Mouse (Mus musculus) megakaryocyte, embryonic 14.5 days (primary cell): ENCODE results near the gene Nacc1. TPM values are rescaled to one million over a fixed set of nuclear protein-coding genes. Genes with fewer than 3 reads are reported as not detected.

Source experiments
- H3K27me3 ChIP-seq: replicated peaks from 2 replicates; pipeline ENCODE3; 2012; ENCODE audit warnings: inconsistent platforms
- H3K36me3 ChIP-seq: replicated peaks from 2 replicates; pipeline ENCODE3; 2012; ENCODE audit warnings: low read length, inconsistent platforms, mixed read lengths
- H3K4me1 ChIP-seq: 2 replicates; pipeline ENCODE4 v1.6.1; 2012; ENCODE audit warnings: inconsistent platforms
- H3K4me3 ChIP-seq: replicated peaks from 2 replicates; pipeline ENCODE3; 2012; ENCODE audit warnings: moderate library complexity, mild to moderate bottlenecking, inconsistent platforms
- H3K9me3 ChIP-seq: 2 replicates; pipeline ENCODE4 v1.6.1; 2012; ENCODE audit warnings: inconsistent platforms
- FLI1 ChIP-seq: IDR thresholded peaks from 2 replicates; pipeline ENCODE4 v1.6.1; 2012; ENCODE audit warnings: low read length, inconsistent platforms, mixed read lengths
- GATA1 ChIP-seq: IDR thresholded peaks from 3 replicates; pipeline ENCODE4 v1.6.1; 2012; ENCODE audit warnings: mixed read lengths, low read length, inconsistent platforms, borderline replicate concordance
- polyA plus RNA-seq: library from polyadenylated mRNA; stranded (reverse); fragments of >175 nt; gene quantifications from 2 replicates; pipeline ENCODE4 v1.2.3, GENCODE M21; 2012; ENCODE audit warnings: low replicate concordance; ENCODE audit not compliant: insufficient read depth

Gene Nacc1
- polyA plus RNA-seq, 1 experiment = 144 TPM

- TF ChIP-seq GATA1 (no peak), FLI1 (peak; percentile 100)
- Histone ChIP-seq H3K27me3 (no peaks in the 10 kb centered on the region), H3K36me3 (peaks cover 80% of the 10 kb centered on the region), H3K4me1 (peaks cover 73% of the 10 kb centered on the region), H3K9me3 (no peaks in the 10 kb centered on the region), H3K4me3 (peak overlapping the region; percentile 84)
Observed at GRCm38 (mm10) chr8:84699861-84700322, 12.2 kb upstream of the Nacc1 start.

DNA sequence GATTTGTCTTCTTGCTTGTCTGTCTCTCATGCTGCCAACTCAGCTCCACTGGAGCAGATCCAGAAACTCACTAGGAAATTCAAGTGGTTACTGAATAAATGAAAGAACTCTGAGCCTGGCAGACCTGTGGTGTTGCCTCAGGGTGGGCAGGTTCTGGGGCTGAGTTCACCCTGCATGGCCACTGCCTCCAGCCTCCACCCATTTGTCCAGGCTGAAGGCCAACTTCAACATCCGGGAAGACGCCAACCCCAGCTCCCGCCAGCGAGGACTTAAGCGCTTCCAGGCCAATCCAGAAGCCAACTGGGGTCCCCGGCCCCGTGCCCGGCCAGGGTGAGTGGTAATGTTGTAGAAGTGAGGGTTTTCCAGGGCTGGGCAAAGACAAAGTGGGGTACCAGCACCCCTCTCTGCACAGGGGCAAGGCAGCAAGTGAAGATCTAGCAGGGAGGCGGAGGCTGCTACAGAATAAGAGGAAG, 11.3 kb upstream of the Nacc1 start:
- Histone ChIP-seq H3K9me3 (no peaks in the 10 kb centered on the region), H3K36me3 (peaks cover 80% of the 10 kb centered on the region), H3K4me1 (peaks cover 68% of the 10 kb centered on the region), H3K4me3 (peak overlapping the region; percentile 84), H3K27me3 (no peaks in the 10 kb centered on the region)
- TF ChIP-seq FLI1 (no peak), GATA1 (no peak)

GRCm38 (mm10) chr8:84698288-84698687, 10.6 kb upstream of the Nacc1 start:
- H3K36me3 ChIP-seq = peaks cover 80% of the 10 kb centered on the region
- no peaks in the 10 kb centered on the region for H3K27me3 ChIP-seq
- peak overlapping the region; percentile 28 for H3K4me3 ChIP-seq
- peaks cover 67% of the 10 kb centered on the region for H3K4me1 ChIP-seq
- no peaks in the 10 kb centered on the region for H3K9me3 ChIP-seq
- TF ChIP-seq FLI1 = no peak

DNA sequence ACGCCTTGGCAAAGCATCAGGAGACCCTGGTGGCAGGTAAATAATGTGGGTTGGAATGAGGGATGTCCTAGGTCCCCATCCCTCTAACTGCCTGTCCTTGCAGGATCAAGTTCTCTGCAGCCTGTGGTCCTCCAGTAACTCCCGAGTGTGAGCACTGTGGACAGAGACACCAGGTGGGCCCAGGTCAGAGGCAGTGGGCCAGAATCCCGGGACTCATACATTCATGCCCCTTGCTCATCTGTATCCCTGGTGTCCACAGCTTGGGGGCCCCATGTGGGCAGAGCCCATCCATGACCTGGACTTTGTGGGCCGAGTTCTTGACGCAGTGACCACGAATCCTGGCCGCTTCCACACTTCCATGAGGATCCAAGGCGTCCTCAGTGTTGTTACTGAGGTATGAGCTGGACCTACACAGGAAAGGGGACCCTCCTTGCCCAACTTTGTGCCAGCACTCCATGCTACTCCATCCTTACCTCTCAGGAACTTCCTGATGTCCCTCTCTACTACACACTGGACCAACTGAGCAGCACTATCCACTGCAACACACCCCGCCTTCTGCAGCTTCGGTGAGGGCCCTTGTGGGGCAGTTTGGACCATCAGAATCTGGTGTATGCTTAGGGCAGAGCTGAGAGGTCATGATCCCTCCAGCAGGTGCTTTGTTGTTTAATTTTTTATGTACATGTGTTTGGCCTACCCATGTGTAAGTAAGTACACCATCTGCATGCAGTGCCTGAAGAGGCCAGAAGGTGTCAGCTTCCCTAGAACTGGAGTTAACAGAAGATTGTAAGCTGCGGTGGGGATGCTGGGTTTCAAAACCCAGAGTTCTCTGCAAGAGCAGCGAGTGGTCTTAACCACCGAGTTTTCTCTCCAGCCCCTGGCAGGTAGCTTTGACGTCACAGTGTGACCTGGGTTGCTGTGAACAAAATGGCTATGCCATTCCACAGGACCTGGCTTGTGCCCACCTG, 9.8 kb upstream of the Nacc1 start:
- Histone ChIP-seq H3K36me3 (peaks cover 80% of the 10 kb centered on the region), H3K27me3 (no peaks in the 10 kb centered on the region), H3K4me3 (no peak overlapping the region), H3K4me1 (peaks cover 67% of the 10 kb centered on the region), H3K9me3 (no peaks in the 10 kb centered on the region)
- TF ChIP-seq FLI1 = no peak
- no peak for TF ChIP-seq GATA1

DNA sequence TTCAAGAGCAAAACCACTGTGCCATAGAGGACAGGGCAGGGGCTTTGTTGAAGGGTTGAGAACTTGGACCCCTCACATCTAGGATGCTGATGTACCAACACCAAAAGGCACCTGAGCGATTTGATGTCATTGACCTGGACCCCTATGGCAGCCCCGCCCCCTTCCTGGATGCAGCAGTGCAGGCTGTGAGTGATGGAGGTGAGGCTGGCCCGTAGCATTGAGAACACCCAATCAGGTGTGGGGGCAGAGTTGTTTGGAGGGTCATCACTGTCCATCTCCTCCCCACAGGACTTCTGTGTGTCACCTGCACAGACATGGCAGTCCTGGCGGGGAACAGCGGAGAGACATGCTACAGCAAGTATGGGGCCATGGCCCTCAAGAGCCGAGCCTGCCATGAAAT, 7.5 kb upstream of the Nacc1 start:
- no peak for TF ChIP-seq GATA1
- no peak for TF ChIP-seq FLI1
- peaks cover 71% of the 10 kb centered on the region for H3K4me1 ChIP-seq
- peaks cover 93% of the 10 kb centered on the region for H3K36me3 ChIP-seq
- no peaks in the 10 kb centered on the region for H3K27me3 ChIP-seq
- H3K9me3 ChIP-seq = no peaks in the 10 kb centered on the region
- no peak overlapping the region for H3K4me3 ChIP-seq

GRCm38 (mm10) chr8:84693332-84693731, 5.7 kb upstream of the Nacc1 start:
- H3K4me3 ChIP-seq = no peak overlapping the region
- no peaks in the 10 kb centered on the region for H3K9me3 ChIP-seq
- peaks cover 67% of the 10 kb centered on the region for H3K4me1 ChIP-seq
- peaks cover 79% of the 10 kb centered on the region for H3K36me3 ChIP-seq
- TF ChIP-seq GATA1 (no peak), FLI1 (no peak)
- H3K27me3 ChIP-seq = no peaks in the 10 kb centered on the region

DNA sequence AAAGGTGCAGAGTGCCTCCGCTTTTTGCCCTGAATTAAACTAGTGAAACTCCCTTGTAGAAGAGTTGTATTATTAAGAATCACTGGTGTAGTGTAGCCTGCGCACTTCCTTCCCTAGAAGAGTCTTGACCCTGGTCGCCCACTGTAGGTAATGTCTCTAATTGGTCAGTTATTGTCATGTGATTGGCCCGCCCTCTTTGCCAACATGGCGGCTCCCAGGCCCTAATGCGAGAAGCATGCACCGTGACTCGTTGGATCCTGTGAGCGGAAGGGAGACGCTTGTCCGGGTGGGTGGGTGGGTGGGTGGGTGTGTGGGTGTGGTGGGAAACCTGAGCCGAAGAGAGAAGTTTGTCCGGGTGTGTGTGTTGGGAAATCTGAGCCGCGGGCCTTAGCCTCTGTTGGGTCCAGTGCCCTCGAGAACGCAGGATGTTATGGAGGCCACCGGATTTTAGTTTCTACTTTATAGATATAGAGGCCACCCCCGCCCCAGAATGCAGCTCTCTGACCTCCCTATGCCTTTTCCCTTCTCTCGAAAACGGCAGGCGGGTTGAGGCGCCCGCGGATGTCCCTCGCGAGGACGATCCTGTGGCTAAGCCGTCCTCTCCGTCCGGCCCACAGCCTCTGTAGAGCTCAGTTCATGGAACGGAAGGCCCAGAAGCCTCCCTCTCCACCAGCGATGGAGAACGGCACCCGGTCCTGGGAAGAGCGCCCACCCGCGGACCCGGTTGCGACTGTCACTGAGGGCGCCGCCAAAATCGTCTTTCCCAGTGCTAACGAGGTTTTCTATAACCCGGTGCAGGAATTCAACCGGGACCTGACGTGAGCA, 1.6 kb upstream of the Nacc1 start:
- H3K27me3 ChIP-seq = no peaks in the 10 kb centered on the region
- H3K4me1 ChIP-seq = peaks cover 70% of the 10 kb centered on the region
- peak overlapping the region; percentile 94 for H3K4me3 ChIP-seq
- TF ChIP-seq GATA1 = no peak
- TF ChIP-seq FLI1 = no peak
- no peaks in the 10 kb centered on the region for H3K9me3 ChIP-seq
- H3K36me3 ChIP-seq = peaks cover 49% of the 10 kb centered on the region

DNA sequence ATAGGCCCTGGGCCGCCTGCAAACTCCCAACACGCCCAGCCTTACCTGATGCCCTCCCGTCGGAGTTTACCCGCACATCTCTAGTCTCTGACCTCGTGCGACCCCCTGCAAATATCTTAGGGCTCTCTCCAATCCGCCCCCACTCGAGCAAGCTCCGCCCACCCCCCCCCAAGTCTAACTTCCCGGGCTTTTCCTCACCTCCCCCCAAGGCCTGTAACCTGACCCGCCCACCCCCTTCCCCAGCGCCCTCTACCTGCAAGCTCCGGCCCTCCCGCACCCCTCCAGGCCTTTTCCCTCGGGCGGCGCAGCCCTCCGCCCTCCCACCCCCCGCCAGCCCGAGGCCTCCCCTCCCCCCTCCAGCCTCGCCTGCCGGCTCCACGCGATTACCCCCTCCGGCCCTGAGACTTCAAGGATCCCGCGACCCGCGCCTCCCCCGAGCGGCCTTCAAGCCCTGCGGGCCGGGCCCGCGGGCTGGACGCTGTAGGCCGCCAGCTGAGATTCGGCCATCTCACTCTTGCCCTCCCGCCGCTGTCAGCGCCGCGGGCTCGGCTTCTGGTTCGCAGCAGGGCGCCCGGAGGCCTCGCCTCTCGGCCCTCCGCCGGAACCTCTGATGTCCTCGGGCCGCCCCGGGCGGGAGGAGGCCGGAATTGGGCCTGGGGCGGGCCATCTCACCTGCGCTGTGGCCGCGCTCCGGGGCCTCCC, 508 bp downstream of the Nacc1 start:
- Histone ChIP-seq H3K36me3 (peaks cover 46% of the 10 kb centered on the region), H3K4me1 (peaks cover 73% of the 10 kb centered on the region), H3K27me3 (no peaks in the 10 kb centered on the region), H3K9me3 (no peaks in the 10 kb centered on the region), H3K4me3 (peak overlapping the region; percentile 93)
- no peak for TF ChIP-seq FLI1
- TF ChIP-seq GATA1 = no peak
